Mouse (Mus musculus) CH12F3 (cell line): ENCODE data around the gene Orai3.
"Not testable (repeated sequence)": the region's sequence is repeated elsewhere in the genome, so short reads cannot be mapped to it uniquely, and the experiment has no call there.

Experiments
- in situ Hi-C: fragments of 300-500 bp; cut with MboI; formaldehyde crosslinking; loops from 2 replicates; pipeline ENCODE4 v1.14.3; 2020; ENCODE audit warnings: low sequenced_read_pairs

The Orai3 gene

DNA sequence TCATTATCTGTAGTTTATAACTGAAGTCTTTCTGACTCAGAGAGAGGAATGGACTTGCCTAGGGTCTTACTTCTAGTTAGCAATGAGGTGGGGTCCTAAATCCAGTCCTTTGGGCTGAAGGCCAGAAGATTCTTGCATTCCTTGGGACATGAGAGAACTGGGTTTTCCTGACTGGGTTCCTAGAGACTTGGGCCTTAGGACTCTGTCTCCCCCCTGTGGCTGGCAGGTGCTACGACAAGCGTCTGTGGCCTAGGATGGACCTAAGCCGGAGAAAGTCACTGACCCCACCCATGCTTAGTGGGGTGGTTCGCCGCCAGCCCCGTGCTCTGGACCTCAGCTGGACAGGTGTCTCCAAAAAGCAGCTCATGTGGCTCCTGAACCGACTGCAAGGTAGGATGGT lies 8.6 kb upstream of the Orai3 start:
- in situ Hi-C loops, result loop anchor here (5.0 kb wide), 1 partner anchor 659 kb away; no protein-coding TSS in a partner anchor

DNA sequence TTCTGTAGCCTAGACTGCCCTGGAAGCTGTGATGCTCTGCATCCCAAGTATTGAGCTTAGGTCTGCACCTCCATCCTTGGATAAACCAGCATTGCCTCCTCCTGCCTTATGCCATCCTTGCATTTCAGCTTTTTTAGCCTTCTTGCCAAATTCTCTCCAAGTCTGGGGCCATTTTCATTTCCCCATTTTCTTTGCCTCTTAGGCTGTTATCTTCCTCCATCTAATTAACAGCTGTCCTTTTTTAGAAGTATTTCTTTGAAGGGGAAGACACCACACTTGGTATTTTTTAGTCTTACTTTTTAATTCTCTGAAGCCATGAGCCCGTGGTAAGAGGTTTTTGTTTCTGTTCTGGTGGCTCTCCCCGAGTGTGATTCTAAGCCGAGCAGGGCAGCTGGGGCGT lies 6.0 kb upstream of the Orai3 start:
- in situ Hi-C loops, result loop anchor here (5.0 kb wide), 1 partner anchor 661 kb away; no protein-coding TSS in a partner anchor

DNA sequence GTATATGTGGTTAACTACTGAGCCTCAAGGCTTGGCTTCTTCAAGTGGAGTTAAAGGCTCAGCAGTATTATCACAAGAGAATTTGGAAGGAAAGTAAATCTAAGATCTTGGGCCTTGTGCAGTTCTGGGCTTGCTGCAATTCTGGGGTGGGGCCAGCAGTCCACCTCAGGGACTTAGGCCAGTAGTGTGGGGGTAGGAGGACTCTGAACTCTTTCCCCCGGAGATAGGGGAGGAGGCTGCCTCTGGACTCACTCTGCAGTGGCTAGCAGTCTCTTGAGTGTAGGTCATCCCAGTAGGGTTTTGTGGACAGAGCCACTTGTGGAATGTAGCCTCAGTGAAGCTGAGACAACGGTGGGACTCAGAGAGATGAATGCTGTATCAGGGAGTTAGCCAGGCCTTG lies 3.9 kb upstream of the Orai3 start:
- in situ Hi-C loops, result no loop called here

DNA sequence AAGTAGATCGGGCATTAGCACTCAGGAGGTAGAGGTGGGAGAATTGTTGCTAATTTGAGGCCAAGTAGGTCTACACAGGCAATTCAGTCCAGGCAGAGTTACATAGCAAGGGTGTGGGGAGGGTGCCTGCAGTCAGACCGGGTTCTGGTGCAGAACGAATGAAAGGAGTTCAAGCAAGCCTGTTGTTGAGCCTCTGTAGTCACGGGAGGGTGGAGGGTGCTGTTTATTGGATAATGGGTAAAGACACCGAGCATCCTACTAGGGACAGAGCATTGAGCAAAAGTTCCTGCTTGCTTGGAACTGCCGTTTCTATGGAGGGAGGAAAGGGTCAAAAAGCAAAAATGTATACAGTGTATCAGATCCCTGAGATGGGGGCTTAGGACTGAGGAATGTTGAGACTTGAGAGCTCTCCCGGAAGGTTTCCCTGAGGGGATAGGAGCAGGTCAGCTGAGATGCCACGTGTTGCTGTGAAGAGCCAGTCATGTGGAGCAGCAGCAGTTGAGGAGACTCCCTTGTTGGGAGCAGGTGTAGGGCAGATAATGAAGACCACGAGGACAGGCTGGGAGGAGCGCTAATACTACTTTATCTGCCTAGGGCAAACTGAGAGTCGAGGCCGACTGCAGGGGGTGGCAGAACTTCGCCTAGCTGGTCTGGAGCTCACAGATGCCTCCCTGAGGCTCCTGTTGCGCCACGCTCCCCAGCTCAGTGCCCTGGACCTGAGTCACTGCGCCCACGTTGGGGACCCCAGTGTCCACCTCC lies 2.6 kb upstream of the Orai3 start:
- in situ Hi-C loops, result no loop called here

DNA sequence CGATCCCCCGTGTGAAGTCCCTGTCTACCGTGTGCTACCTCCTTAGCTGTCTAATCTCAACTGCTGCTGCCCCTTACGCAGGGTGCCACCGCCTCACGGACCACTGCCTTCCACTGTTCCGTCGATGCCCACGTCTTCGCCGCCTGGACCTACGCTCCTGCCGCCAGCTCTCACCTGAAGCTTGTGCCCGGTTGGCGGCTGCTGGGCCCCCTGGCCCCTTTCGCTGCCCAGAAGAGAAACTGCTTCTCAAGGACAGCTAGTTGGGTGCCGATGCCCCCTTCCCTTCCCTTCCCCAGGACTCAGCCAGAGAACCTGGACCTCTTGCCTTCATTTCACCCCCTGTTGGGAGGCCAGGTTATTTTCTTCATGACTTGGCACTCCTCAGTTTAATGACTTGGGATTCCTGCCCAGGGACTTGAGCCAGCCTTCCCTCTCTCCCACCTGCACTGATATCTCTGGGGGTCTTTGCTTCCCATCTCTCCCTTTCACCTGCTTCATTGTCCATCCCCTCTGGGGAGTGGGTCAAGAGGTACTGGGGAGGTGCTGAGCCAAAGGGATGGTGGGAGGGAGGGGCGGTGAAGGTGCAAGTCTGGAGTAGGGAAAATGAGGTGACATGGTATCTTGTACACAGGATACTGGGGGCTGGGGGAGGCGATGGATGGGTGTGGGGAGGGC lies 1.8 kb upstream of the Orai3 start:
- in situ Hi-C loops, result no loop called here

DNA sequence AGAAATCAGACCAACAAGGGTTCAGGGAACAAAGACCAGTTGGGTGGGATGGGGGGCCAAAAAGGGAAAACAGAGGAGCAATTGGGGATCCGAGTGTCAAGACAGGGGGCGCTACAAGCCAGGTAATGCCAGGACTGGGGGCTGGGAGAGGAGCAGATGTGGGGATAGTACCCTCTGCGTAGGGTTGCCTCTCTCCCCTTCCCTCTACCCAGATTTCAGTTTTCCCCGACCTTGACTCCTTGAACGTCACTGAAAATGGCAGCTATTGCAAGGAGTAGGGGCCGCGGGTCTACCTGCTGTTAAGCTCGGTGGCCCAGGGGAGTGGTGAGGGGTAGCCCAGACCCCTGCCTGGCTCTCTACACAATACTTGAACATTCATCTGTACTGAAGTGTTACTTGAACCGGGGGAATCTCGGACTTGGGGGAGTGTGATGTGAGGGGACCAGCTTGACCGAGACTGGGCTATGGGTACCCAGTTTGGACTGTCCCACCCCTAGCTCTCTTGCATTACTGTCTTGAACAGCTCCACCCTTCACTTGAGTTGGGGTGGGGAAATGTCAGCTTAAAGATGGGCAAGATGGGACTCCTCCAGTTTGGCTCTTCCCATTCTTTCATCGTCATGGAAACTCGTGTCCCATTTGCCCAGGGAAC lies 1.1 kb upstream of the Orai3 start:
- in situ Hi-C loops, result no loop called here

DNA sequence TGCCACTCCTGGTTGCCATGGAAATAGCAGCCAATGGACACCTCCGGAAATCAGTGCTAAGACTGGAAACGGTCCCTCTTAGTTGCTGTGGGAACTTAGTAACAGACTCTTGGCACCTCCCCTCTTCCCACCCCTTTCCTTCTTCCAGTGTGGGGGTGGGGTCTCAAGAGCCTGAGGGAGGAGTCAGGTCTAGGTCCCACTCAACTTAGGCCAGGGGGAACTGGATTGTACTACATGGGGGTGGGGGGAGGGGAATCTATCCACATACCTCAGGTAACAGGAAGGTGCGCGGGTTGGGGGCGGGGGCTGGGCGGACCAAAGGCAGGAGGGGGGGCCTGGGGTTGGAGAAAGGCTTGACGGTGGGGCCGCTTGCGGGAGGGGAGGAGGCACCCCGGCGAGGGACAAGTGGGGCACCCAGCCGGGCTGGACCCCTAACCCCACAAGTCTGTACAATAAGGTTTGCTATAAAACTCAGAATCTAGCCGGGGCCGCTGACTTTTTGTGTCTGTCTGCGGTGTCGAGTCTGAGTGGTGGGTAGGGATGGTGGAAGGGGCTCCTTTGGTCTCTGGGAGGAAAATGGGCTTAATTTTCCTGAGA lies 520 bp upstream of the Orai3 start:
- in situ Hi-C loops, result no loop called here

DNA sequence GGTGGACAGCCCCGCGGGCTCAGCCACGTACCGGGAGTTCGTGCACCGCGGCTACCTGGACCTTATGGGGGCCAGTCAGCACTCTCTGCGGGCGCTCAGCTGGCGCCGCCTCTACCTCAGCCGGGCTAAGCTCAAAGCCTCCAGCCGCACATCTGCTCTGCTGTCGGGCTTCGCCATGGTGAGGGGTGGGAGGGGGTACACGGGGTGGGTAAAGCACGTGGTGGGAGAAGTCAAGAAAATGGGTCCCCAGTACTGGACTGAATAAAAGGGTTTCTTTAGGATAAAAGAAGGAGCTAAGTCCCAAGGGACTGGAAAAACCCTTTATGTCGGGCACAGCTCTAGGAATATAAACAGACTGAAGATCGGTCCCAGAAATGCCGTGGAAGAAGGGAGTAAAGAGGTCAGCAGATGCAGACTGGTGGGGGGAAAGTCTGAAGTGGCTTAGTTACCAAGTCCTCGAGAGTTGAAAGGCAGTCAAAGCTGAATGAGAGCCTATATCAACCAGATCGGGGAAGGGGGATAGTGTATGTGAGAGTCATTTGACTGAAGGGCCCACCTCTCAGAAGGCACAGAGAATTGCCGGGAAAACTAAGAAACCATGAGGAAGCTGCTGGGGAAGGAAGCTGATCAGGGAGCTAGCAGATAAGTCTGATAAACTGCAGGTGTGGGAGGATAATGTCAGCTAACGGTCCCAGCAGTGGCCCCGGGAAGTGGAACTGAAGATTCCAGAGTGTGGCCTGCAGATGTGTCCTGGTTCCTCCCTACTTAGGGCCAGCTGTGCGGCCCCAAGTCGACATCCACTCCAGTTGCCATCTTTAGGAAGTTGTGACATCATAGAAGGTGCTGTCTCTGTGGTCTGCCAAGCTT lies 657 bp downstream of the Orai3 start:
- in situ Hi-C loops, result loop anchor here (5.0 kb wide), 2 partner anchors 983 to 1053 kb away; no protein-coding TSS in a partner anchor

DNA sequence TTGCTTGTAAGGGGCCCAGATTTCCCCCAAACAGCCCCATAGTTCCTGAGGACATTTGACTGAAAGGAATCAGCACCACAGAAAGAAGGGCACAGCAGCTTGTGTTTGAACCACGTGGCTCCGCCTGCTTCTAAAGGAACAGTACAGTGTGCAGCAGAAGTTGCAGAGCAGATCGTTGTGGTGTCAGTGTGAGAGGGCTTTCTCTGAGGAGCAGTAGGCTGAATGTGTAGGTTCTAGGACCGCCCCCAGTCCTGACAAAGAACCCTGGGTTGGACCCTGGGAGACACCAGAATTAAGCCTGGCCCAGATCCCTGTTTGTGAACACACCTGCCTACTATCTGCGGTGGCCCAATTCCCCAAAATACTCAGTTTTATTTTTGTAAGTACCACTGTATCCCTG lies 1.6 kb downstream of the Orai3 start:
- in situ Hi-C loops, result loop anchor here (5.0 kb wide), 2 partner anchors 984 to 1054 kb away; no protein-coding TSS in a partner anchor

DNA sequence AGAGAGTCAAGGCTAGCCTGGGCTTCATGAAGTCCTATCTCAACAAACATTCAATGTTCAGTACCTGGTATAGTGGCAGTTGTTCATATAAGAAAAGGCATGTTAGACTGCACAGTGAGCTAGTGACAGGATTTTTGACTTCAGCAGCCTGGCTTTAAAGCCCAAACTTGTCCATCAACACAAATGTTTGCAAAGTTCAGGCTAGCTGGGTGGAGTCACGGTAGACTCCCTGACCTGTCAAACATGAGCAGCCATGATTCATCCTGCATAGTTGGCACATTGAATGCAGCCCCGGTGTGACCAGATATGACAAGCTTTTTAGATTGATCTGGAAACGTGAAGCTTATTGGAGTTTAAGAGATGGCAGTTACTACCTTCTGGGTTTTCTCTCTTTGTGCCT lies 2.5 kb downstream of the Orai3 start:
- in situ Hi-C loops, result loop anchor here (5.0 kb wide), 2 partner anchors 985 to 1055 kb away; no protein-coding TSS in a partner anchor

DNA sequence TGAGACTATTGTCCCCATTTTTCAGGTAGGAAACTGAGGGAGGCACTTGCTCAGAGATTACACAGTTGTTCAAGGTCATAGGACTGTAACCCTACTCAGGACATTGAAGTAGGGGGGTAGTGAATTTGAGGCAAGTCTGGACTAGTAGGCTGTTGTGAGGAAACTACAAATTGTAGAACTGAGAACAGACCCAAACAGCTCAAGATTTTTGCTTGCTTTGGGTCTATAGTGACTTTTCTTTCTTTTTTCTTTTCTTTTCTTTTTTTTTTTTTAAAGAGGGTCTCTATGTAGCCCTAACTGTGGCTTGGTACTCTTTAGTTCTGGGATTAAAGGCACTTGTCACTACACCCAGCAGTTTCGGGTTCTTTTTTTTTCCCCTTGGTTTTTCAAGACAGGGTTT lies 2.9 kb downstream of the Orai3 start:
- in situ Hi-C loops, result loop anchor here (5.0 kb wide), 2 partner anchors 985 to 1055 kb away; no protein-coding TSS in a partner anchor

DNA sequence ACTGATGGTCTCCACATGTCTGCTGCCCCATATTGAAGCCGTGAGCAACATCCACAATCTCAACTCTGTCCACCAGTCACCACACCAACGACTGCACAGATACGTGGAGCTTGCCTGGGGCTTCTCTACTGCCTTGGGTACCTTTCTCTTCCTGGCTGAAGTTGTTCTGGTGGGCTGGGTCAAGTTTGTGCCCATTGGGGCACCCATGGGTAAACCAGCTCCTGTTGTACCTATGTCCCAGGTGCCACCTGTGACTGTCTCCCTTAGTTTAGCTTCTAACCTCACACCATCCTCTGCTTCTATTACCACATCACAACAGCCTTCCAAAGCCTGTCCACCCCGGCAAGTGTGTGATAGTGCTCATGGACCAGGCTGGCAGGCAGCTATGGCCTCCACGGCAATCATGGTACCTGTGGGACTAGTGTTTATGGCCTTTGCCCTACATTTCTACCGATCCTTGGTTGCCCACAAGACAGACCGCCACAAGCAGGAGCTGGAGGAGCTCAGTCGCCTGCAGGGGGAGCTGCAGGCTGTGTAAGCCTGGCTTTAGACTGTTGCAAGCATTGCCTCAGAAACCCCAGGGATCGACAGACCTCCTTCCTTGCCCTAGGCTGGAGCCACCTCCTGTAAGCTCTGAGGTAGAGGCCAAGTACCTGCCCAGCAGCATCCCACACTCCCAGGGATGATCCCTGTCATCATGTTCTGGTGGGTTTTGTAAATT lies 4.2 kb downstream of the Orai3 start:
- in situ Hi-C loops, result loop anchor here (5.0 kb wide), 2 partner anchors 987 to 1057 kb away; no protein-coding TSS in a partner anchor

DNA sequence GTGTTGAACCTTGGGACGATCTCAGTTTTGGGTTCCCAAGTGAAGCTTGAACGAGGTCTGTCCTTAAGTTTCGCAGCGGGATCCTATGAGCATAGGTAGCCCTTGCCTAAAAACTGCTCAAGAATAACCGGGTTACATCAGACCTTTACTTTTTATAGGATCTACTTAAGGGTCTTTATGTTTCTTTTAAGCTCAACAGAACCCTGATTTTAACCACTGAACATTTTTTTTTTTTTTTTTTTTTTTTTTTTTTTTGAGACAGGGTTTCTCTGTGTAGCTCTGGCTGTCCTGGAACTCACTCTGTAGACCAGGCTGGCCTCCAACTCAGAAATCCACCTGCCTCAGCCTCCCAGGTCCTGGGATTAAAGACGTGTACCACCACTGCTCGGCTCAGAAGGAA lies 6.2 kb downstream of the Orai3 start:
- in situ Hi-C loops, result not testable (repeated sequence)

DNA sequence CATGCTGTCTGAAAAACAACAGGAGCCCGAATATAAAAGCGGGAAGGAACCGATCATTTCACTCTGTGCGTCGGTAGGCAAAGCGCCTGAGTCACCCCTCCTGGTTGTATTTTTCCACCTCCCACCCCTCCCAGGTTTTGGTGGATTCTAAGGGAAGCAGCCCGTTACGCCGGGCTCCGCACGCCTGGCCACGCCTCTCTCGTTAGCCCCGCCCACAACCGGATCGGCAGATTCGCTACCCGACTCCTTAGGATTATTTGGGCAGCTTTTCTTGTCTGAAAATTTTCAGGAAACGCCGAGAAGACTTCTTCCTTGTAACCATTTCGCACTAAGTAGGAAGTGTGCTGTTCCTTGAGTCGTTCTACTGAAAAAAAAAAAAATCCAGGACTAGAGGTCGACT lies 6.8 kb downstream of the Orai3 start, which contains the start of gene Setd1a:
Setd1a (plus strand) TSS at position 245 of the 400 bp plus-strand sequence.
- in situ Hi-C loops, result no loop called here

DNA sequence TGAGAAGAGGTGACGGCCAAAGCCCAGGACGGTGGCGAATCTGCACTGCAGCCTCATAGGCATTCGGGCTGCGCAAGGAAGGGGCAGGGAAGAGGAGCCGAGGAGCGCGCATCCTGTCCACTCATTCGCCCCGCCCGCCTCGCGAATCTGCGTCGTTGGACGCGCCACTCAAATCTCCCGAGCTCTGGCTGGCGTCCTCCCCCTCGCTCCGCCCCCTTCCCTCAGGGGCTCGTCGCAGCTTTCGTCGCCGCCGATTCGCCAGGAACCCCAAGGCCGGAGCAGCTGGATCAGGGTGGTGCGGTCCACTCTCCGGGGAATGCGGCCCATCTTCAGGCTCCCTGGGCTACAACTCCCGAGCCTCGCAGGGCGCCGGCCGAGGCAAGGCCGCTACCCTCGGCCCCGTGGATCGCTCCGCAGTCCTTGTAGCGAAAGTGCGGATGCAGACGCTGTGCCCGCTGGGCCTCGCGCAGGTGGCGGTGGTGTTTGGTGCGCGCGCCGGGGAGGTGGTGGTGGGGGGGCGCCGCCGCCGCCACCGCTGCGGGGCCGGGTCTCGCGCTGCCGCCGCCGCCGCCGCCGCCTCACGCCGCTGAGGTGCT lies 7.4 kb downstream of the Orai3 start:
- in situ Hi-C loops, result no loop called here

DNA sequence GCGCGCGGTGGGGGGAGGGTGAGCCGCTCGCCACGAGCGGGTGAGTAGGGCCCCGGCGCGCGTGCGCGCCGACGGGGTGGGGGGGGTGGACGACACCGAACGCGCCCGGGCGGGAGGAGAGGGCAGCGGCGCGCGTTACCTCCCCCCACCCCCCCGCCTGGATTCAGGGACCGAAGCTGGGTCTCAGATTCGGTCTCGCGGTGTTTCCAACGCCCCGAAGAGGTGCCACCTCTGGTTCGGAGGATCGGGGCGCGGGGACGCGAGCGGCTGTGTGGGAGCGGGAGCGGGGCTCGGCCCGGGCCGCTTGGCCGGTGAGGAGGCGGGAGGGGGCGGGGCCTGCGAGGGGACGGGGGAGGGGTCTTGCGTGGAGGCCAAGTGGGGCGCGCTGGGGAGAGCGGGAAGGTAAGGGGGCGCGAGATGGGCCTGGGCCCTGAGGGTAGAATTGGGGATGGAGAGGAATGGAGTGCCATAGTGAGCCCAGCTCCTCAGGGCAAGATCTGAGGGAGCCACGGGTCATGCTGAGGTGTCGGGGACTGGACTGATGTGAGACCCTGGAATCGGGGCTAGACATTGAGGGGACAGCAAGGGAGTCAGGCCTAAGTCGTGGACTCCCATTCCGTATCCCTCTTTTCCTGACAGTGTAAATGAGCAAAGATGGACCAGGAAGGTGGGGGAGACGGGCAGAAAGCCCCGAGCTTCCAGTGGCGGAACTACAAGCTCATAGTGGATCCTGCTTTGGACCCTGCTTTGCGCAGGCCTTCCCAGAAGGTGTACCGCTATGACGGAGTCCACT lies 8.1 kb downstream of the Orai3 start:
- in situ Hi-C loops, result no loop called here

DNA sequence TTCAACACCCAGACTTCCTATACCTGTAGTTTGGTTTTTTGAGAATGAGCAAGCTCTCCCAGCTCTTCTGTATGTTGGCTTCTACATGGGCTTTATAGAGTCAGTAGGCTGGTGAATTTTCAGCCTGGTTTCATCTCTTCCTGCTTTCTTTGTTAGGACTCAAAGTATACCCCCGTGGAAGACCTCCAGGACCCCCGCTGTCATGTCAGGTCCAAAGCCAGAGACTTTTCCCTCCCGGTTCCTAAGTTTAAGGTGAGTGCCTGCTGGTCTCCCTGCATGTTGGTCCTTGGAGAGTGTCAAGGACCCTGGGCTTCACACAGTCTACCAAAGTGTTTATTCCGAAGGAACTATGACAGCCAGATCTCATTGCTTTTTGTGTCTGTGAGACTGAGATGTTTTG lies 8.7 kb downstream of the Orai3 start:
- in situ Hi-C loops, result no loop called here

DNA sequence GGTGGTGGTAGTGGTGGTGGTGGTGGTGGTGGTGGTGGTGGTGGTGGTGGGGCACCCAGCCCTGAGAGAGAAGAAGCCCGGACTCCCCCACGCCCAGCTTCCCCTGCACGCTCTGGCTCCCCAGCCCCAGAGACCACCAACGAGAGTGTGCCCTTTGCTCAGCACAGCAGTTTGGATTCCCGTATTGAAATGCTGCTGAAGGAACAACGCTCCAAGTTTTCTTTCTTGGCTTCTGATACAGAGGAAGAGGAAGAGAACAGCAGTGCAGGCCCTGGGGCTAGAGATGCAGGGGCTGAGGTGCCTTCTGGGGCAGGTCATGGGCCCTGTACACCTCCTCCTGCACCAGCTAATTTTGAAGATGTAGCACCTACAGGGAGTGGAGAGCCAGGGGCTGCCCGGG lies 15.7 kb downstream of the Orai3 start, which contains the start of gene Gm49388:
Gm49388 (plus strand) TSS at position 301 of the 400 bp plus-strand sequence.
- in situ Hi-C loops, result no loop called here
